Mouse (Mus musculus) spleen, adult 2 months (tissue): ENCODE data around the gene Tmem11. TPM values are rescaled to one million over a fixed set of nuclear protein-coding genes. Genes with fewer than 3 reads are reported as not detected.
"Not testable (repeated sequence)": the region's sequence is repeated elsewhere in the genome, so short reads cannot be mapped to it uniquely, and the experiment has no call there.

Source experiments
- DNase-seq, 2 experiments: peaks; one replicate each; pipeline versions ENCODE4 v3.0.0 to v3.0.0-alpha.2; 2012 to 2021; ENCODE audit warnings: low spot score in 2 of 2, low read depth in 1 of 2
- H3K27ac ChIP-seq: fragments of 200-500 bp; 2 replicates; pipeline ENCODE4 v1.5.1; 2012; ENCODE audit warnings: low read length, inconsistent platforms; ENCODE audit not compliant: insufficient read depth
- H3K27me3 ChIP-seq: fragments of 200-500 bp; 2 replicates; pipeline ENCODE4 v1.6.1; 2012; ENCODE audit warnings: mild to moderate bottlenecking, moderate library complexity, low read length, inconsistent platforms; ENCODE audit not compliant: control insufficient read depth, insufficient read depth
- H3K36me3 ChIP-seq: fragments of 200-500 bp; 2 replicates; pipeline ENCODE4 v1.6.1; 2012; ENCODE audit warnings: mild to moderate bottlenecking, low read length, inconsistent platforms; ENCODE audit not compliant: control insufficient read depth, insufficient read depth
- H3K4me1 ChIP-seq: fragments of 200-500 bp; 2 replicates; pipeline ENCODE4 v1.6.1; 2011; ENCODE audit warnings: inconsistent platforms; ENCODE audit not compliant: control insufficient read depth, insufficient read depth, insufficient read length
- H3K4me3 ChIP-seq: fragments of 200-500 bp; 2 replicates; pipeline ENCODE4 v1.5.1; 2011; ENCODE audit warnings: mild to moderate bottlenecking, inconsistent platforms; ENCODE audit not compliant: insufficient read depth, insufficient read length; ENCODE audit errors: extremely low read depth
- CTCF ChIP-seq: fragments of 200-500 bp; IDR thresholded peaks from 2 replicates; pipeline ENCODE4 v1.5.1; 2011; ENCODE audit warnings: mild to moderate bottlenecking, inconsistent platforms; ENCODE audit not compliant: insufficient read depth, insufficient read length, insufficient replicate concordance; ENCODE audit errors: extremely low read depth
- POLR2A ChIP-seq: fragments of 200-500 bp; IDR thresholded peaks from 2 replicates; pipeline ENCODE4 v1.6.1; 2011; ENCODE audit warnings: low read depth, low read length, inconsistent platforms
- WGBS: fragments of 180-500 bp; shearing (Covaris S2); methylation state at CpG from one replicate; pipeline ENCODE4 v1.1.7; 2018; 5-methylcytosine and 5-hydroxymethylcytosine counted together
- polyA plus RNA-seq: library from polyadenylated mRNA; depleted of rRNA; stranded (reverse); fragments of >200 nt; gene quantifications from 2 replicates; pipeline ENCODE4 v1.2.3, GENCODE M21; 2012

The Tmem11 gene
- polyA plus RNA-seq, 1 experiment: 32.5 TPM

DNA sequence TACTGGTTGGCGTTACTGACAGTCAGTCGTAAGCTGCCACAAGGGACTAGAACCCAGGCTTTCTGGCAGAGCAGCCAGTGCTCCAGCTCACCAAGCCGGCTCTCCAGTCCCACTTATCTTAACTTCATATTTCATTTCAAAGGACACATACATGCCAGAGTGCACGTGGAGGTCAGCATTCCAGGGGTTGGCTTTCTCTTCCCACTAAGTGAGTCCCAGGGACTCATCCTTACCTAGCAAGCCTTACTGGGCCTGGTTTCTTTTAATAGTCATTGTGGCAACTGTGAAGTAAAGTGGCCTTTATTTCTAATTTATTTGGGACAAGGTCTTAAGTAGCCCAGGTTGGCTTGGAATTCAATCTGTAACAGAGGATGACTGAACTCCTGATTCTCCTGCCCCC, 7.7 kb downstream of the Tmem11 start:
- Histone ChIP-seq H3K4me1 (peaks cover 6% of the 10 kb centered on the region; the same call in 1 of the 2 replicates), H3K27ac (no peak overlapping the region), H3K36me3 (no peaks in the 10 kb centered on the region), H3K4me3 (no peak overlapping the region), H3K27me3 (no peaks in the 10 kb centered on the region)
- TF ChIP-seq CTCF (no peak), POLR2A (no peak)
- WGBS: 91% methylated on average over 4 of the region's 4 CpGs
- no peak for DNase-seq

DNA sequence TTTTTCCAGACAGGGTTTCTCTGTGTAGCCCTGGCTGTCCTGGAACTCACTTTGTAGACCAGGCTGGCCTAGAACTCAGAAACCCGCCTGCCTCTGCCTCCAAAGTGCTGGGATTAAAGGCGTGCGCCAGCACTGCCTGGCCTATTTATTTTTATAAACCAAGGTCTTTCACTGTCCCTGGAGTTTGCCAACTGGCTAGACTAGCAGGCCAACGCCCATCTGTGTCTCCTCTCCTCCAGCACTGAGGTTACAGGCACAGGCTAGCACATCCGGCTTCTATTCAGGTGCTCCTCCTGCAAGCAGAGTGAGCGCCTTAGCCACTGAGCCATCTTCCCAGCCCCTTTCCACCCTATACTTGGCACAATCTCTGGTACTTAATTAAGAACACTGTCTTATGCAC, 9.6 kb downstream of the Tmem11 start:
- H3K4me3 ChIP-seq, H3K4me1 ChIP-seq, H3K36me3 ChIP-seq, H3K27ac ChIP-seq, H3K27me3 ChIP-seq, DNase-seq: not testable (repeated sequence)
- 89% methylated on average over 6 of the region's 6 CpGs for WGBS

DNA sequence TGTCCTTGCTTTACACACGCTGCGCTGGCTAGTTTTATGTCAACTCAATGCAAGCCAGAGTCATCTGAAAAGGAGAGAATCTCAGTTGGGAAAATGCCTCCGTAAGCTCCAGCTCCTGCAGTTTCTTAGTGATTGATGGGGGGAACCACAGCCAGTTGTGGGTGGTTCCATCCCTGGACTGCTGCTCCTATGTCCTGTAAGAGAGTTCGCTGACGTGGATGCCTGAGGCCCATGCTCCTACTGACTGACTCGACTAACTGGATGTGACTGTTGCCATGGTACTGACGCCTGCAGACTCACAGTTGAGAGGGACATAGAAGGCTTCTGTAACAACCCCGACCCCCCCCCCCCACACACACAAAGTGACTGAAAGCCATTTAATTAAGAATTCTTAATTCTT, 11.2 kb downstream of the Tmem11 start:
- Histone ChIP-seq H3K4me3 (no peak overlapping the region), H3K4me1 (peaks cover 1% of the 10 kb centered on the region; the same call in 1 of the 2 replicates), H3K36me3 (peaks cover 16% of the 10 kb centered on the region), H3K27ac (no peak overlapping the region), H3K27me3 (no peaks in the 10 kb centered on the region)
- no peak for TF ChIP-seq POLR2A
- TF ChIP-seq CTCF: no peak
- DNase-seq: no peak
- 85% methylated on average over 8 of the region's 8 CpGs for WGBS

DNA sequence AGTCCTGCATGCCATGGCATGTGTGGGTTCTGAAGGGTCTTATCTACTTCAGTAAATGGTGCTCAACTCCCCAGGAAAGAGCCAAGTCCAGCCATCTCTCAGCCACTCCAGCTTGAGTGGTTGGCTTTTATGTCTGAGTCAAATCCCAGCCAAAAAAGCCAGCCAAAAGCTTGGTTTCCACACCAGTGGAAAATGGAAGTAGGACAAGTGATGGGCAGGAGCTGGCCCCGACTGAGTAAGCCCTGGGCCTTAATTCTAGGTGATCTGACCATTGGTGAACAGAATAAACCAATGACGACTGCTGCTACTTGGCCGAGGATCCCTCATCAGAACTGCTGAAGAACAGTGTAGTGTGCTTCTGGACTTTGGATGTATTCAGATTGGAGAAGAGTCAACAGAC, 11.6 kb downstream of the Tmem11 start:
- no peak for TF ChIP-seq POLR2A
- TF ChIP-seq CTCF: no peak
- Histone ChIP-seq H3K4me3 (no peak overlapping the region), H3K27ac (no peak overlapping the region), H3K4me1 (no peaks in the 10 kb centered on the region), H3K27me3 (no peaks in the 10 kb centered on the region), H3K36me3 (peaks cover 16% of the 10 kb centered on the region)
- no peak for DNase-seq
- WGBS: 88% methylated on average over 3 of the region's 3 CpGs

DNA sequence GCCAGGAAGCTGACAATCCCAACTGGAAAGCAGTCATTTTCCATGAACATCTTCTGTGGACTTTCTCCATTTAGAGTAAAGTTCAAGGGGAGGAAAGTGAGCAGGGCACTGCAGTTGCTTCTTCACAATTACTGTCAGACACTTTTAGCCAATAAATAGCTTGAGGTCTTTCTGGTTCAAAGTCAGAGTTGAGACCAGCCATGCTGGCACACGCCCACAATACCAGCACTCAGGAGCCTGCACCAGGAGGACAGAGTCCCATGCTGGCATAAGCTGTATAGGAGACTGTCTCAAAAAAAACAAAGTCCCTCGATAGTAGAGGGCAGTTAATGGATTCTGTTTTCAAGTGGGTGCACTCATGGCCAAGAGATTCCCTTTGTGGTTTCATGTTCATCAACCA, 13.1 kb downstream of the Tmem11 start:
- H3K27ac ChIP-seq: no peak overlapping the region
- TF ChIP-seq CTCF: no peak
- 79% methylated on average over 2 of the region's 2 CpGs for WGBS
- no peaks in the 10 kb centered on the region for H3K27me3 ChIP-seq
- DNase-seq: no peak
- H3K4me3 ChIP-seq: no peak overlapping the region
- H3K4me1 ChIP-seq: no peaks in the 10 kb centered on the region
- peaks cover 17% of the 10 kb centered on the region for H3K36me3 ChIP-seq

DNA sequence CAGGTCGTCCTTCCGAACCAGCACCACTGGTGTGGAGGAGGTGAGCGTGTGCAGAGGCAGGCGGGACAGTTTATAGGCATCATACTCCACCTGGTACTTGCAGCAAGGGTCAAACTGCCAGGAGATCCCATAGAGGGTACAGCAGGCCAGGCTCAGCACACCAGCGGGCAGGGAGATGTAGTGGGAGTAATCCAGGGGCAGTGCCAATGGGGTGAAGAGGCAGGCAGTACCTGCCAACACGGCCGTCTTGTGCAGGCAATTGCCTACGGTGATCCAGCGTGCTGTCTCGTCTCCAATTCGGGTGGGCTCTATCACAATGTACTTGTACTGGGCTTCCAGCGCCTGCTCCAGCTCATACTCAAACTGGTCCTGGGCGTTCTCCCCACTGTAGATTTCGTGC, 14.2 kb downstream of the Tmem11 start:
- DNase-seq: no peak
- Histone ChIP-seq H3K36me3 (peaks cover 17% of the 10 kb centered on the region), H3K27me3 (no peaks in the 10 kb centered on the region), H3K4me1 (no peaks in the 10 kb centered on the region), H3K4me3 (no peak overlapping the region), H3K27ac (no peak overlapping the region)
- no peak for TF ChIP-seq CTCF
- no peak for TF ChIP-seq POLR2A
- 92% methylated on average over 14 of the region's 14 CpGs for WGBS

DNA sequence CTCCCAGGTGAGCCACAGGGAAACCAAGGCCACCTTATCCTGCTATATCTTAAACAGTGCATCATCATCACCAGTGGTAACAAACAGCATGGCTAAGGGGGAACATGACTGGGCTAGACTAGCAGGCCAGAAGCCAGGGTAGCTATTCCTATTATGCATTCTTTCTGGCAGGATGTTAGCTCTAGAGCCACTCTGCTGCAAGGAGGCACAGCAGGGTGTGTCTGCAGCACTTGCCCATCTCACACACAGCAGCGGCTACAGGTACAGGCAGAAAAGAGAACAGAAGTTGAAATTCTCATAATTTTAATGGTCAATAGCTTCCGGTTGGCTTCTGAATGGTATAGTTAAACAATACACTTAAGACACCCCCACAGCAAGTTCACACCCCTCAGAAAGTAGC, 14.9 kb downstream of the Tmem11 start:
- H3K4me3 ChIP-seq: no peak overlapping the region
- H3K27me3 ChIP-seq: no peaks in the 10 kb centered on the region
- H3K27ac ChIP-seq: no peak overlapping the region
- peaks cover 17% of the 10 kb centered on the region for H3K36me3 ChIP-seq
- no peak for DNase-seq
- no peaks in the 10 kb centered on the region for H3K4me1 ChIP-seq
- no peak for TF ChIP-seq POLR2A
- no peak for TF ChIP-seq CTCF
- 98% methylated on average over 2 of the region's 2 CpGs for WGBS

DNA sequence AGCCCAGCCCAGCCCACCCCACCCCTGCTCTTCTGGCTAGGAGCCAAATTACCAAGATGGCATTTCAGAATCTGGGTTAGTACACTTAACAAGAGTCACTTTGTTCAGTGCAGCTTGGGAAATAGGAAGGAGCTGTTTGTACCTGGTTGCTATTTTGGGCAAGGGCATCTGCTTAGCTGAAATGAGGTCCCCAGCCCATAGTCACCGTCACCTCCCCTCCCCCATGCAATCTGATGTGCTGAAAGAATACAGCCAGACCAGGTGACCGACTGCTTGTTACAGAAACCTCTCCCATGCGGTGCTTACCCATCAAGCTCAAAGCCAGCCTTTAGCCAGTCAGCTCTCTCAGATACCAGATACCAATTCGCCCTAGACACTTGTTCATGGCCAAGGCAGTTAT, 15.9 kb downstream of the Tmem11 start:
- Histone ChIP-seq H3K27ac (no peak overlapping the region), H3K27me3 (no peaks in the 10 kb centered on the region), H3K4me3 (no peak overlapping the region), H3K36me3 (peaks cover 19% of the 10 kb centered on the region), H3K4me1 (no peaks in the 10 kb centered on the region)
- WGBS: 91% methylated on average over 4 of the region's 4 CpGs
- TF ChIP-seq POLR2A (no peak), CTCF (no peak)
- DNase-seq: no peak
